Mouse (Mus musculus) myocyte (in vitro differentiated cells): ENCODE results near the gene Ghdc.

Experiments used
- MAX ChIP-seq: IDR thresholded peaks from one replicate; pipeline ENCODE4 v1.6.1; 2011; ENCODE audit warnings: low read depth, mild to moderate bottlenecking, control low read depth
- MYOD1 ChIP-seq, 3 experiments: IDR thresholded peaks; one replicate each; pipeline ENCODE4 v1.6.1; 2011; ENCODE audit warnings: control low read depth in 2 of 3, low read depth in 2 of 3, mild to moderate bottlenecking in 2 of 3, moderate library complexity in 1 of 3; ENCODE audit not compliant: insufficient read length in 2 of 3, control insufficient read depth in 1 of 3
- POLR2A ChIP-seq: IDR thresholded peaks from one replicate; pipeline ENCODE4 v1.6.1; 2011; ENCODE audit warnings: low read depth, mild to moderate bottlenecking, control low read depth, moderate library complexity; ENCODE audit not compliant: insufficient read length
- SRF ChIP-seq: IDR thresholded peaks from one replicate; pipeline ENCODE4 v1.6.1; 2011; ENCODE audit warnings: low read depth; ENCODE audit not compliant: control insufficient read depth, insufficient read length
- TCF12 ChIP-seq: IDR thresholded peaks from one replicate; pipeline ENCODE4 v1.6.1; 2011; ENCODE audit warnings: mild to moderate bottlenecking, control low read depth; ENCODE audit not compliant: poor library complexity, insufficient read depth, severe bottlenecking

DNA sequence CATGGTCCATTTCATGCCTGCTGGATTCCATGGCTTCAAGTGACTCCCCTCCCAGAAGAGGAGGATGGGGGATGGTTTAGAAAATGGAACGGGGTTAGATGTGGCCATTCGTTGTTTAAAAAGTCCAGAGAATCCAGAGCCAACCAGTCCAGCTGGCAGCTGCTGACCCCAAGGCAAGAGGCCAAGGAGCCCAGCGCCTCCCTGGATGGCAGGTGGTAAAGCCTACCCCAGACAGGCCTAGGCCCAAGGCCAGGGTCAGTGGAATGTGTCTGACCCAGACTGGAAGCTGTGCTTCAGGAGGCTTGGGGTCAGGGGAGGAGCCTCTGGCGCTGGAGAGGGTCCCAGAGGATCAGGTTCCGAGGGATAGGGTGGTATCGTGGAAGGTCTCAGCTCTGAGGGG is 29.4 kb downstream of the Ghdc start:
- TF ChIP-seq TCF12 (peak; percentile 59), MYOD1 (IDR thresholded peaks at IDR 0.05; ENCODE audit: control insufficient read depth in 1 of 3, insufficient read length in 2 of 3, low read depth in 2 of 3) (peak; percentile 64 to 96 (median 95)), MAX (no peak), POLR2A (no peak), SRF (no peak)
